Mouse (Mus musculus) thymus, adult 2 months (tissue): ENCODE measurements around the gene Pla2g2d. TPM values are rescaled to one million over a fixed set of nuclear protein-coding genes. Genes with fewer than 3 reads are reported as not detected.

Experiments
- DNase-seq: peaks from one replicate; pipeline ENCODE4 v3.0.0; 2021
- H3K27ac ChIP-seq: fragments of 200-500 bp; 2 replicates; pipeline ENCODE4 v1.5.1; 2012; ENCODE audit warnings: low read length, control low read depth; ENCODE audit not compliant: control insufficient read depth, insufficient read depth
- H3K27me3 ChIP-seq: fragments of 200-500 bp; 2 replicates; pipeline ENCODE4 v1.6.1; 2012; ENCODE audit warnings: mild to moderate bottlenecking, low read length, moderate library complexity, mixed read lengths; ENCODE audit not compliant: control insufficient read depth, insufficient read depth
- H3K36me3 ChIP-seq: fragments of 200-500 bp; 2 replicates; pipeline ENCODE4 v1.6.1; 2012; ENCODE audit warnings: mild to moderate bottlenecking, low read length, moderate library complexity; ENCODE audit not compliant: control insufficient read depth, insufficient read depth
- H3K4me1 ChIP-seq: fragments of 200-500 bp; replicated peaks from 2 replicates; pipeline ENCODE4 v1.6.1; 2012; ENCODE audit warnings: low read length; ENCODE audit not compliant: control insufficient read depth, insufficient read depth
- H3K4me3 ChIP-seq: fragments of 200-500 bp; 2 replicates; pipeline ENCODE4 v1.5.1; 2012; ENCODE audit warnings: mild to moderate bottlenecking, low read length, control low read depth, moderate library complexity; ENCODE audit not compliant: control insufficient read depth, insufficient read depth
- CTCF ChIP-seq: fragments of 200-500 bp; IDR thresholded peaks from 2 replicates; pipeline ENCODE4 v1.5.1; 2012; ENCODE audit warnings: mild to moderate bottlenecking, control low read depth, low read length, moderate library complexity, borderline replicate concordance; ENCODE audit not compliant: control insufficient read depth, poor library complexity, insufficient read depth; ENCODE audit errors: extremely low read depth
- POLR2A ChIP-seq: fragments of 200-500 bp; IDR thresholded peaks from 2 replicates; pipeline ENCODE4 v1.6.1; 2012; ENCODE audit warnings: mild to moderate bottlenecking, low read length, control low read depth, moderate library complexity; ENCODE audit not compliant: control insufficient read depth, poor library complexity, insufficient read depth; ENCODE audit errors: extremely low read depth
- WGBS: fragments of 180-500 bp; shearing (Covaris S2); methylation state at CpG from one replicate; pipeline ENCODE4 v1.1.7; 2018; 5-methylcytosine and 5-hydroxymethylcytosine counted together
- polyA plus RNA-seq: library from polyadenylated mRNA; depleted of rRNA; stranded (reverse); fragments of >200 nt; gene quantifications from 2 replicates; pipeline ENCODE4 v1.2.3, GENCODE M21; 2012

The Pla2g2d gene
- polyA plus RNA-seq, 1 experiment = 54.4 TPM

- no peak for TF ChIP-seq CTCF
- 63% methylated on average over 2 of the region's 2 CpGs for WGBS
- H3K27me3 ChIP-seq = no peaks in the 10 kb centered on the region
- 0 out of 2 replicates have a peak, but pooled peaks cover 2% of the 10 kb centered on the region for H3K4me1 ChIP-seq
- H3K4me3 ChIP-seq = no peak overlapping the region
- no peak overlapping the region for H3K27ac ChIP-seq
- peak; percentile 45 for DNase-seq
- H3K36me3 ChIP-seq = no peaks in the 10 kb centered on the region
Measured at GRCm38 (mm10) chr4:138793276-138793675, 17.7 kb downstream of the Pla2g2d start.

GRCm38 (mm10) chr4:138794344-138794743 is 18.8 kb downstream of the Pla2g2d start:
- Histone ChIP-seq H3K27me3 (no peaks in the 10 kb centered on the region), H3K27ac (no peak overlapping the region), H3K36me3 (no peaks in the 10 kb centered on the region), H3K4me1 (0 out of 2 replicates have a peak, but pooled peaks cover 2% of the 10 kb centered on the region), H3K4me3 (no peak overlapping the region)
- TF ChIP-seq POLR2A = no peak
- no peak for TF ChIP-seq CTCF
- WGBS = 91% methylated on average over 6 of the region's 6 CpGs
- no peak for DNase-seq

- Histone ChIP-seq H3K27ac (no peak overlapping the region), H3K4me3 (no peak overlapping the region), H3K4me1 (0 out of 2 replicates have a peak, but pooled peaks cover 2% of the 10 kb centered on the region), H3K27me3 (no peaks in the 10 kb centered on the region), H3K36me3 (no peaks in the 10 kb centered on the region)
- TF ChIP-seq CTCF (no peak), POLR2A (no peak)
- 33% methylated on average over 6 of the region's 6 CpGs for WGBS
- no peak for DNase-seq
Measured at GRCm38 (mm10) chr4:138796513-138797216, 21.1 kb downstream of the Pla2g2d start.

- H3K27me3 ChIP-seq = no peaks in the 10 kb centered on the region
- no peak for TF ChIP-seq CTCF
- TF ChIP-seq POLR2A = no peak
- no peak overlapping the region for H3K4me3 ChIP-seq
- H3K4me1 ChIP-seq = 0 out of 2 replicates have a peak, but pooled peaks cover 2% of the 10 kb centered on the region
- no peak overlapping the region for H3K27ac ChIP-seq
- DNase-seq = no peak
- WGBS = 68% methylated on average over 4 of the region's 4 CpGs
- no peaks in the 10 kb centered on the region for H3K36me3 ChIP-seq
Measured at GRCm38 (mm10) chr4:138797217-138797570, 21.7 kb downstream of the Pla2g2d start.

GRCm38 (mm10) chr4:138800134-138800744 is 24.7 kb downstream of the Pla2g2d start:
- TF ChIP-seq POLR2A (no peak), CTCF (no peak)
- H3K4me1 ChIP-seq = 0 out of 2 replicates have a peak, but pooled peaks cover 2% of the 10 kb centered on the region
- WGBS = 73% methylated on average over 12 of the region's 12 CpGs
- no peaks in the 10 kb centered on the region for H3K36me3 ChIP-seq
- DNase-seq = no peak
- no peaks in the 10 kb centered on the region for H3K27me3 ChIP-seq
- H3K4me3 ChIP-seq = no peak overlapping the region
- H3K27ac ChIP-seq = no peak overlapping the region

GRCm38 (mm10) chr4:138801631-138802030 is 26.1 kb downstream of the Pla2g2d start:
- WGBS = 90% methylated on average over 4 of the region's 4 CpGs
- no peaks in the 10 kb centered on the region for H3K36me3 ChIP-seq
- H3K27ac ChIP-seq = no peak overlapping the region
- TF ChIP-seq POLR2A (no peak), CTCF (no peak)
- H3K4me3 ChIP-seq = no peak overlapping the region
- H3K27me3 ChIP-seq = no peaks in the 10 kb centered on the region
- DNase-seq = no peak
- no peaks in the 10 kb centered on the region for H3K4me1 ChIP-seq

GRCm38 (mm10) chr4:138802917-138803316 is 27.4 kb downstream of the Pla2g2d start:
- Histone ChIP-seq H3K27ac (no peak overlapping the region), H3K27me3 (no peaks in the 10 kb centered on the region), H3K4me1 (no peaks in the 10 kb centered on the region), H3K4me3 (no peak overlapping the region), H3K36me3 (no peaks in the 10 kb centered on the region)
- 93% methylated on average over 11 of the region's 11 CpGs for WGBS
- no peak for TF ChIP-seq CTCF
- no peak for TF ChIP-seq POLR2A
- no peak for DNase-seq
